ENCODE assay signal across 8 mouse cellular contexts in the genomic region with DNA sequence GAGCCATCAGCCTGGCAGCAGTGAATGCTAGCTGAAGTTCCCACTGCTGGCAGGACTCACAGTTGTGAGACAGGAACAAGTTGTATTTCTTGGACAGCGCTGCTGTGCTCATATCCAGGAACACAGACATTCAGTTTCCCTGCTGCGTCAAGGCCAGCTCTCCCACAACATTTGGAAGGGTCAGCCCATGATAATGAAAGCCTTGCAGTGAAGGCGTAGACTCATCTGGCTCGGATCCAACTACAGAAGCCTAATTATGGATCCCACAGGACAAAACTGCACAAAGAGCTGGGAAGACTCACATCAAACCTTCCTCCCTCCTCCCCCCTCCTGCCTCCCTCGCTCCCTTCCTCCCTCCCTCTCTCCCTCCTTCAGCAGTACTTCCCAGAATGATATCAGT. TPM values are rescaled to one million over a fixed set of nuclear protein-coding genes. Genes with fewer than 3 reads are reported as not detected.
DNase-seq lines count a peak whose midpoint lies in the region; ATAC-seq lines count a peak whose summit lies in the region.

No protein-coding gene starts in this region.

- WGBS in intestine, embryonic 16.5 days = 38% methylated on average over 5 of the region's 5 CpGs
- WGBS in neural tube, embryonic 15.5 days = 20% methylated on average over 5 of the region's 5 CpGs

- DNase-seq in cerebellum, adult 11 months = peak; percentile 6
- DNase-seq in cerebellum, adult 9-11 months = peak; percentile 14
- peak; percentile 56 to 80 for DNase-seq in gastrocnemius, postnatal 36 days
- DNase-seq in left cerebral cortex, adult 8-10 months (ENCODE audit: low spot score in 2 of 2) = peak; percentile 9 to 76
- DNase-seq in T-cell, adult 2 months (ENCODE audit: low spot score) = no peak

- H3K4me2 ChIP-seq in intestine, embryonic 16.5 days (ENCODE audit: low read depth, low read length) = no peak overlapping the region
- H3K4me2 ChIP-seq in neural tube, embryonic 15.5 days = no peak overlapping the region

- no peak overlapping the region for H3K9ac ChIP-seq in intestine, embryonic 16.5 days (ENCODE audit: low read depth, low read length)
- no peak overlapping the region for H3K9ac ChIP-seq in neural tube, embryonic 15.5 days (replicated peaks)

- H3K9me3 ChIP-seq in intestine, embryonic 16.5 days (ENCODE audit: control insufficient read depth, low read length) = no peaks in the 10 kb centered on the region
- H3K9me3 ChIP-seq in neural tube, embryonic 15.5 days (replicated peaks) = no peaks in the 10 kb centered on the region

- no peak for ATAC-seq in cerebellum, adult (ENCODE audit: insufficient number of reproducible peaks, low FRiP score, low TSS enrichment)
- peak; percentile 71 for ATAC-seq in intestine, embryonic 16.5 days
- peak; percentile 50; the same call in 1 of the 2 replicates for ATAC-seq in neural tube, embryonic 15.5 days (ENCODE audit: low FRiP score)

- intact Hi-C loops in gastrocnemius, postnatal 36 days (cut with DNase I) = loop anchor here (2.0 kb wide), 1 partner anchor 19 kb away; a partner anchor contains a TSS

- H3K27ac ChIP-seq in intestine, embryonic 16.5 days (ENCODE audit: low read length) = 0 out of 2 replicates have a peak overlapping the region, but pooled peaks have one; percentile 4
- no peak overlapping the region for H3K27ac ChIP-seq in neural tube, embryonic 15.5 days (replicated peaks)

- H3K4me3 ChIP-seq in intestine, embryonic 16.5 days (ENCODE audit: low read length) = no peak overlapping the region
- no peak overlapping the region for H3K4me3 ChIP-seq in neural tube, embryonic 15.5 days (replicated peaks)

- no peaks in the 10 kb centered on the region for H3K27me3 ChIP-seq in intestine, embryonic 16.5 days (replicated peaks; ENCODE audit: control insufficient read depth, insufficient read depth, low read length)
- H3K27me3 ChIP-seq in neural tube, embryonic 15.5 days (replicated peaks) = no peaks in the 10 kb centered on the region

- no peaks in the 10 kb centered on the region; the same call in 1 of the 2 replicates for H3K36me3 ChIP-seq in intestine, embryonic 16.5 days (ENCODE audit: control insufficient read depth, insufficient read depth, low read length)
- H3K36me3 ChIP-seq in neural tube, embryonic 15.5 days = no peaks in the 10 kb centered on the region

- H3K4me1 ChIP-seq in intestine, embryonic 16.5 days (ENCODE audit: control insufficient read depth, insufficient read depth, low read length) = peaks cover 2% of the 10 kb centered on the region; the same call in 1 of the 2 replicates
- peaks cover 8% of the 10 kb centered on the region; the same call in 1 of the 2 replicates for H3K4me1 ChIP-seq in neural tube, embryonic 15.5 days

RNA-seq across cellular contexts. Expression of a gene that starts 18.9 kb away (rescaled TPM):
- total RNA-seq in gastrocnemius, postnatal 36 days (2021) = under 1 TPM; 0.51 to 0.76 TPM
- polyA plus RNA-seq in intestine, embryonic 16.5 days (2015; fragmentation: Nextera tagmentation; extraction: Ambion mirVana) = 0.06 TPM in 1 of 2 replicates, not detected in the other
- total RNA-seq in left cerebral cortex, adult 8-10 months (2022) = under 1 TPM in 1 of 4 experiments, not detected in 3; 0.06 TPM
- not detected in 2 replicates for polyA plus RNA-seq in neural tube, embryonic 15.5 days (2015; fragmentation: Nextera tagmentation; extraction: Ambion mirVana)

RNA-seq across cellular contexts. Expression of a gene that starts 34.0 kb away (rescaled TPM):
- under 1 TPM in 1 of 2 experiments, not detected in 1; 0.12 TPM for total RNA-seq in gastrocnemius, postnatal 36 days (2021)
- polyA plus RNA-seq in intestine, embryonic 16.5 days (2015; fragmentation: Nextera tagmentation; extraction: Ambion mirVana) = 0.27 and 0.38 TPM in 2 replicates
- total RNA-seq in left cerebral cortex, adult 8-10 months (2022) = not detected
- polyA plus RNA-seq in neural tube, embryonic 15.5 days (2015; fragmentation: Nextera tagmentation; extraction: Ambion mirVana) = 0.36 and 0.68 TPM in 2 replicates
